Mouse (Mus musculus) G1E (cell line): ENCODE data around the gene Gna12.

Source experiments
- CTCF ChIP-seq: IDR thresholded peaks from 2 replicates; pipeline ENCODE4 v1.5.1; 2012; ENCODE audit warnings: low read depth, low read length, inconsistent platforms, mixed read lengths
- GATA1 ChIP-seq: IDR thresholded peaks from 2 replicates; pipeline ENCODE4 v1.6.1; 2012; ENCODE audit warnings: borderline replicate concordance, low read length, inconsistent platforms, mixed read lengths
- GATA2 ChIP-seq: IDR thresholded peaks from 2 replicates; pipeline ENCODE4 v1.6.1; 2012; ENCODE audit warnings: low read depth, low read length, inconsistent platforms, borderline replicate concordance
- POLR2AphosphoS5 ChIP-seq: IDR thresholded peaks from 2 replicates; pipeline ENCODE4 v1.6.1; 2012; ENCODE audit warnings: low read depth, low read length, inconsistent platforms; ENCODE audit not compliant: insufficient replicate concordance

DNA sequence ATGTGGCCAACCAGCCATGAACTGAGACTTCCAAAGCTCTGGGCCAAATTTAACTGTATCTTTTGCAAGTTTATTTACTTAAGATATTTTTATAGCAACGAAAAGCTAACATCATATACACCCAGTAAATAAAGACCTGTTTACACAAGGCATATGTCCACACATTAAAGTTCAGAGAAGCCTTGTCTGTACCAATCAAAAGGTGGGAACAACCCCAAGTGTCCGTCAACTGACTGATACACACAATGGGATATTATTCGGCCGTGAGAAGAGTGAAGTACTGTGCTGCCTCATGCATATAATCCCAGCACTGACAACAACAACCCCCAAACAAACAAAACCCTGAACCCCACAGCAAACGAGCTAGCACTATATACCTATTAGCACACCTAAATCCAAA is 18.2 kb downstream of the Gna12 start:
- TF ChIP-seq GATA2 (no peak), CTCF (no peak), GATA1 (no peak), POLR2AphosphoS5 (no peak)
